Mouse (Mus musculus) left cerebral cortex, adult 11 months (tissue): ENCODE measurements around the gene Il10rb.

Experiments used
- DNase-seq: peaks from one replicate; pipeline ENCODE4 v3.0.0; 2022; ENCODE audit warnings: low spot score

Il10rb gene

DNA sequence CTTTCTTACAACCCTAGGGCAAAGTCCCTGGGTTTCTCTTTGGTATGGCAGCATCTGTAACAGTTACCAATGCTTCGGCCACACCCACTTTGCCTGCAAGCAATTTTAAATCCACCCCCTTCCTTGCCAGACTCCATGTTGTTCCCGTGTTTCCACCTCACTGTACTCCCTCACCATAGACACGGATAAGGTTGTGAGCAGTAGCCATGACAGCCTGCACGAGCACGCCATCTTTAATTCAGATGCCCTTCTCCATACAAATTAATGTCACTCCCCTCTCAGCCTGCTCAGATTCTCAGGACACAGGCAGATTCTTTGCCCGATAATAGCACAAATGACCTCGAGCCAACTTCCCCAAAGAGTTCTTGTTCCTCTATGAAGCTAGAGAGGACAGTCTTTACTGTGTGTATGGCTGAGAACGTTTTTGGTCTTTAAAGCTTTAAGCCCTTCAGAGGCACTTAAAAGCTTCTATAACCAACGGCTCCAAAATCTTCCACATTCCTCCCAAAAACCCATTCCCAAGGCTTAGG, 23.6 kb upstream of the Il10rb start:
- DNase-seq: no peak

DNA sequence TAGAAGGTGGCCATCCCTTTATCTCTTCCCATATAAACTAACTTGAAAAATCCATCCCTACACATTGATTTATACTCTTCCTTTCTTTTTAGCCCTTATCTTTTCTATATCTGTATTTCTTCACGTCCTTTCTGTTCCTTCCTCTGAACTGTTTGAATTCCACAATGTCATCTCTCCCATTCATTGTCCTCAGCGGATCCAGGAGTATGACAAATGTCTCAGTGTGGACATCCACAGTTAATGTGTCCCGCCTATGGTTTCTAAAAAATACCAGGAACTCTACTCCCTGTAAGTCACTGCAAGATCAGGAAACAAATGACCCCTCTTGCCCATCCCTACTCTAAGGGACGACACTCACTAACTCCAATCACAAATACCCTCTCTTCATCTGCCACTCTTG, 21.7 kb upstream of the Il10rb start:
- no peak for DNase-seq

DNA sequence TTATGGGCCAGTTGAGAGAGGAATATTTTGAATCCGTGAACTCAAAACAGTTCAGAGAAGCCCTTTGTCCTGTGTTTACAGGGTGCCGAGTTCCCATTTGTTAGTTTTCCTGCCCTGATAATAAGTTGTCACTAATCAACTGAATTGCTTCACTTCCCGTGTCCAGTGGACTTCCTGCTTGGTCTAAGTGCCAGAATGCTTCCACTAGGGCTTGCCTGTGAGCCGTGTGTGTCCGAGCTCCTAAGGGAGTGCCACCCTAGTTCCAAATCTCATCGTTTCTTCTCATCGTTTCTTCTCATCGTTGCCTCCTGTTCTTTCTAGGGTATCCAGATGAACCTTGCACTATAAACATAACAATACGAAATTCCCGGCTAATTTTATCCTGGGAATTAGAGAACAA, 20.3 kb upstream of the Il10rb start:
- DNase-seq: no peak

DNA sequence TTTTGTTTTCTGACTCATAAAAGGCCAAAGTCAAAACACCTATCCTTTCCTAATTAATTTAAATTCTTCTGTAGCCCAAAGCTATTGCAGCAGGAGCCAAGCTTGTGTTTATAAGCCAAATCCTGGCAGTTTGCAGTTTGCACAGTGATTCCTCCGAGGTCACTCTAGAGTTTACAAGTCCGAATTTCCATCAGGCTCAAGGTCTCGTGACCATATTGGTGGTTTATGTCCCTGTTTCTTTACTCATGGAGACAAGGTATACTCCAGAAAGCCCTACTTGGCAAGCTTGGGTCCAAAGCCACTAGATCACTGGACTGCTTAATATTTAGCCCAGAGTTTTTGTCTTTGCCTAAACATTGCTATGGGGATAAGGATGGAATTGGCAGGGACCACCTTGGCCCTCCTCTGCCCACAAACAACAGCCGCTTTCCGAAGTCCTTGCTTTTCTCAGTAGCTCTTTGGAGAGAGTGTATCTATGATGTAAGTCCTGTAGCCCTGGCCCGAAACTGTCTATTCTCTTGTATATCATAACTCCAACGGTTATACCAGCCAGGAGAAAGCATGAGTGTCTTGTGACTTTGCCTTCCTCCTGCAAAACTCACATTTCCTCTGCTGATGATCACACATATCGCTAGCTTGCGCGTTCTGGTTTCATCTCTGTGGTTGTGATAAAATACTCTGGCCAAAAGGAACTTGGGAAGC, 19.4 kb upstream of the Il10rb start:
- DNase-seq: no peak

DNA sequence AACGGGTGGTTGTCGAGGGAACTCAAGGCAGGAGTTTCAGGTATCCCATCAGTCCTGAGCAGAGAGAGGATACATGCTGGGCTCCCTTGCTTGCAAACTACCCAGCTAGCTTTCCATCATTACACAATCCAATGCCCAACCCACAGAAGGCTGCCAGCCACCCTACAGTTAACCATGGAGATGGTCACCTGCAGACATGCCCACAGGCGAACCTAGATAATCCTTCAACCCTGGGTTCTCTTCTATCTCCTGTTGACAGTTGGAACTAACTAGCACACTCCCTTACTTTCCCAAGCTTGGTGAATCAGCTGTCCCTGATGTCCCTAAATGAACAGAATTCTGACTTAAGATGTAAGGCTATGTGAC, 18.9 kb upstream of the Il10rb start:
- DNase-seq: no peak

DNA sequence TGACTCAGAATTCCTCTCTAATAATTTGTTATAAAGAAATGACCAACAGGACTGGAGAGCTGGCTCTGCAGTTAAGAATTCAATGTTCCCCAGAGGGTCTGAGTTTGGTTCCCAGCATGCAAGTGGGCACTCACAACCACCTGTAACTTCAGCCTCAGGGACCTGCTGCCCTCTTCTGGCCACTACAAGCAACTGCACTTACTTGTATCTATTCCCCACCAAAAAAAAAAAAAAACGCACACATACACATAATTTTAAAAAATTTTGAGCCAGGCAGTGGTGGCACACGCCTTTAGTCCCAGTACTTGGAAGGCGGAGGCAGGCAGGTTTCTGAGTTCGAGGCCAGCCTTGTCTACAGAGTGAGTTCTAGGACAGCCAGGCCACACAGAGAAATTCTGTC, 15.9 kb upstream of the Il10rb start:
- no peak for DNase-seq

DNA sequence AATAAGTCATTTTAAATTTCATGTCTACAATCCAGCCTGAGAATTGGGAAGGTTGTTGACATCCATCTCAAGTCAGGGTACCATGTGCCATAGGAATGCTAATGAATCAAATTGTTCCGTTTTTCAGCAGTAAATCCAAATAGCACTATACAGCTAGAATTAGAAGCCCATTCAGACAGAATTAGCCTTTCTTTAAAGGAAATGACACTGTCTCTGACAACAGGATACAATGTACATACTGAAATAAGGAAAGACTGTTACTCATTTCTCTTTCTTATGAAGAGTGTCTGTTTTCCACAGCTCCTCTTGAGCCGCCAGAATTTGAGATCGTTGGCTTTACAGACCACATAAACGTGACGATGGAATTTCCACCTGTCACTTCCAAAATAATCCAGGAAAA, 14.5 kb upstream of the Il10rb start, which contains the start of gene Gm21970:
Gm21970 (plus strand) TSS at position 301 of the 400 bp plus-strand sequence.
- no peak for DNase-seq

DNA sequence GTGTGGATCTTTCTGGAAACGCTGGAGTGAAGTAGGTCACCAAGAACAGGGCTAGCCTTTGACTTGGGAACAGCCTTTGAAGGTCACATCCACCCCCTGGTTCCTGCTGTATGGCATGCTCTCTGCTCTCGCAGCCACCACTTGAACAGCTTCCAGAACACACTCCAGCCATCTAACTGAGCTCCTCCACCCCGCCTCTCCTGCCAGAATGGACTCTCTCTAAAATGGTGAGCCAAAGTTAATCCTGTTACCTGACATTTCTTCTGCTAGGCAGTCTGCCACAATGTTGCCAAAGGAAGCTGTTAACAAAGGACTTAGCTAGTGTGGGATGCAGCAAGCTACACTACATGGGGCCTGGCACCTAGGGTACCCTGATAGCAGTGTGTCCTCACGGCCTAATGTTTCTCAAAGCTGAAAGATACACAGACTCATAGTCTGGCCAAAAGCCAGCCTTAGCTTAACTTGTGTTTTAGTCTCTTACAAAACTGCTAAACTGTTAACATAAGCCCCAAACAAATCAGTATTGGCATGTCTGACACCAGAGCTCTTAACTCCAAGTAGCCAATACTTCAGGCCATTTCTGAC, 11.0 kb upstream of the Il10rb start:
- no peak for DNase-seq

DNA sequence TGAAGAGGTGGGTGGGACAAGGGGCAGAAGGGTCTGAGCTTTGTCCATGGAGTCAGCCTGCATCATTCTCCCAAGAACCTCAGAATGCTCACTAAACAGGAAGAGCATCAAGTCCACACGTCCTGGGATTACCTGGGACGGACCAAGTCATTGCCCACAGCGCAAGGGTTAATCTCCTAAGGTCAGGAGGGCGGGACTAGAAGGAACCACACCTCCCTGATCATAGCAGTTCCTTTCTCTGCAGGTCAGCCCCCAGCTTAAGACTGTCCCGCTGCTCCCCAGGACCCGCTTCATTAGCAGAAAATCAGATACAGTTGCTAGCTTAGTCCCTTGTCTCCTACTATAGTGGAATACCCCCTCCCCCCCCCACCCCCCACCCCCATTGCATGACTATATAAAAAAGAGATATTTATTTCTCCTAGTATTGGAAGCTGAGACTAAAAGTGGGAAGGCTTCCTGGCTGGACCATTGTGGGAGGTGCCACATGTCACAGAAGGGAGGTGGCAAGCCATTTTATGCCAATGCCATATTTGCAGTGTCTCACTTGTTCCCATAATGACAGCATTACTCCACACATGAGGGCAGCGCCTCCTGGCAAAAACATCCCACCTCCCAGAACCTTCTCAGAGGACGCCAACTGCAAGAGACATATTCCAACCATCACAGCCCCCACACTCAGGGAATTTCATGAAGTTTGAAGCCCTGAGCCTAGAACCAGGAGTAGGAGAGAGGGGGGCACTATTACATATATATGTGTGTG, 10.2 kb upstream of the Il10rb start:
- DNase-seq: no peak

DNA sequence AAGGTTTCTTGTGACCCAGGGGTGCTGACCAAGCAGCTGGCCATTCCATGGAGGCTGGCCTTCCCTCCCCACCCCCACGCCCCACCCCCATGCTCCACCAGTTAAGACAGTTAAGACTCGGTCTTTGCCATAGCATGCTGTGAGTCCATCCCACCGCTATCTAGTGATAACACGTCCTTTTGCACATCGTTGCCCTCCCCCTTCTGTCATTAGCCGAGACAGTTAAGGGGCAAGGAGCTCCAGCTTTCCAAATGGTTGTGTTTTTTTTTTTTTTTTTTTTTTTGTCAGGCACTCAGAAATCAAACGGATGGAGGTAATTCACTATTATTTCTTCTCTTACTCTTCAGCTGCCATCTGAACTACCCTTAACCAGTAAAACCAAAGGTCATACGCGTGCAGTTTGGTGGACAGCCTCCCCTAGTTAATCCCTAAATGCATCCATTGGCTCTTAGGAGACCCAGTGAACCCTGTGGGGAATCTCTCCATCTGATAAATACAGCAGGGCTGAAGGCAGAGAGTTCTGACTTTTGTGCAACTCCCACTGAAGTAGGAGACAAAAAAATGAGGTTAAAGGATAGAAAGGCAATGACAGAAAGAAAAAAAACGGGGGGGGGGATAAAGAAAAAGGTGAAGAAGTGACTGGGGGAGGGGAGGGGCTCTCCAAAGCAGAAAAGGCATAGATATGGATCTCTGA, 9.0 kb upstream of the Il10rb start:
- no peak for DNase-seq

DNA sequence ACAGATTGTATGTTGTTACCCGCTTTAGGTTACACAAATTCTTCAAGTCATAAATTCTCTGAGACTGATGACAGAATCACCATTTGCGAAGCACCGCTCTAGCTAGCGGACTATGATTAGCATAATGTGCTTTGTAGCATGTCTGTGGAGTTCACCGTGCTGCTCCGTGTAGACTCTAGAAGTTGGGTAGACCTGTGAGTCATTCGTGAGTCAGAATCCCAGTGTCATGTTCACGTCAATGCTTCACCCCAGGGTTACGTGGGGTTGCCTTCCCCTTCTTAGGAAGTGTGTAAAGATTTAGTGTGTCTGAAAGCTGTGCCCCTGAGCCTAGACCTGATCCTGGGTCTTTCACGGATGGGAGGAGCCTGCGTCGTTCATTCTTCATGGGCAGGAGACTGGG, 7.9 kb upstream of the Il10rb start:
- DNase-seq: no peak

DNA sequence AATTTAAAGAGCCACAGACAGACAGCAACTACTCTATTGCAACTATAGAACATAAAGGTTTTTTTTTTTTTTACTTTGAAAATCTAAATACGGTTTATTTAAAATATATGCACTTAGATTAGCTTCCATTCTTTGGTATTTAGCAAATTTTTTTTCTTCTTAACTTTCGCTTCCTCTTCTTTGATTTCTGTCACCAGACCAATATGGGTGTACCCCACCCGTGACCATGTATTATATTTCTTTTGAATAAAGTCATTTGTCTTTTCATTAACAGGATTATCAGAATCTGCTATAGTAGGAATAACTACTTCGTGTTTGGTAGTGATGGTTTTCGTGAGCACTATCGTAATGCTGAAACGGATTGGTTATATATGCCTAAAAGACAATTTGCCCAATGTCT, 7.0 kb upstream of the Il10rb start:
- DNase-seq: no peak

DNA sequence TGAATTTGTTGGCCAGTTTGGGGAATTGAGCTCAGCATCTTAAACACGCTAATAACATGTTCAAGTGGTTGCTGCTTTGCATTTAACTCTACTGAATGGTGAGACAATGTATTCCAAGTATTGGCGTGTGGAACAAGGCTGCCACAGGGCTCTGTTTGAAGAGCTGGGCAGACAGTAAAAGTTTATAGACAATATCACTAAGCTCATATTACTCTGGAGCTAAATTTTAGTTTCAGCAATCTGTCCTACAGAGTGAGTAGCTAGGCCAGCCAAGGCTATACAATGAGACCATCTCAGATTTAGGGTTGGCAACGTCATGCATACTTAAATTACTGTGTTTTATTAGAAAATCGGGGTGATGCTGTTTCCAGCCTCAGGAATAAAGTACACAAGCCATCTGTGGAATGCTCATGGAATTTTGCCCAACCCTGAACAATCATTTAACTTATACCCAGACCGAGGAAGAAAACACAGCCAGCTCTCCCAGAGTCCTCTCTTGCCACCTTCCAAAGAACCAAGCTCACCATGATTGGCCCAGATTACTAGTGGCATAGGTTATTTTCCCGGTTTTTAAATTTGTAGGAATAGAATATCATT, 4.3 kb upstream of the Il10rb start:
- no peak for DNase-seq

DNA sequence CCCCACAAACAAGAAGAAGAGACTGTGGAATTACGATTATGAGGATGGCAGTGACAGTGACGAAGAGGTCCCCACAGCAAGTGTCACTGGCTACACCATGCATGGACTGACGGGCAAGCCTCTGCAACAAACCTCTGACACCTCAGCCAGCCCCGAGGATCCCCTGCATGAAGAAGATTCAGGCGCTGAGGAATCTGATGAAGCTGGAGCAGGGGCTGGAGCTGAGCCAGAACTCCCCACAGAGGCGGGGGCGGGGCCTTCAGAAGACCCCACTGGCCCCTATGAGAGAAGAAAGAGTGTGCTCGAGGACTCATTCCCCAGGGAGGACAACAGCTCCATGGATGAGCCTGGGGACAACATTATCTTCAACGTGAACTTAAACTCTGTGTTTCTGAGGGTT, 2.2 kb upstream of the Il10rb start:
- DNase-seq: no peak

DNA sequence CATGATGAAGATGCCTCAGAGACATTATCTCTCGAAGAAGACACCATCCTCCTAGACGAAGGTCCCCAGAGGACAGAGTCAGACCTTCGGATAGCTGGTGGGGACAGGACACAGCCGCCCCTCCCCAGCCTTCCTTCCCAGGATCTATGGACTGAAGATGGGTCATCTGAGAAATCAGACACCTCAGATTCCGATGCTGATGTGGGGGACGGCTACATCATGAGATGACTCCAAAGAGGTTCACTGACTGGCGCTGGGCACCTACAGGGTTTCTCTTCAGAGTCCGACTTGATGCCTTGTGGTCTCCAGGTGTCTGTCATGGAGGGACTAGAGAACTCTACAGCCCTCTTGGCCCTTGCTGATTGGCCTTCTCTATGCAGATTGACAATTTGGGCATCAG, 1.8 kb upstream of the Il10rb start:
- DNase-seq: no peak

DNA sequence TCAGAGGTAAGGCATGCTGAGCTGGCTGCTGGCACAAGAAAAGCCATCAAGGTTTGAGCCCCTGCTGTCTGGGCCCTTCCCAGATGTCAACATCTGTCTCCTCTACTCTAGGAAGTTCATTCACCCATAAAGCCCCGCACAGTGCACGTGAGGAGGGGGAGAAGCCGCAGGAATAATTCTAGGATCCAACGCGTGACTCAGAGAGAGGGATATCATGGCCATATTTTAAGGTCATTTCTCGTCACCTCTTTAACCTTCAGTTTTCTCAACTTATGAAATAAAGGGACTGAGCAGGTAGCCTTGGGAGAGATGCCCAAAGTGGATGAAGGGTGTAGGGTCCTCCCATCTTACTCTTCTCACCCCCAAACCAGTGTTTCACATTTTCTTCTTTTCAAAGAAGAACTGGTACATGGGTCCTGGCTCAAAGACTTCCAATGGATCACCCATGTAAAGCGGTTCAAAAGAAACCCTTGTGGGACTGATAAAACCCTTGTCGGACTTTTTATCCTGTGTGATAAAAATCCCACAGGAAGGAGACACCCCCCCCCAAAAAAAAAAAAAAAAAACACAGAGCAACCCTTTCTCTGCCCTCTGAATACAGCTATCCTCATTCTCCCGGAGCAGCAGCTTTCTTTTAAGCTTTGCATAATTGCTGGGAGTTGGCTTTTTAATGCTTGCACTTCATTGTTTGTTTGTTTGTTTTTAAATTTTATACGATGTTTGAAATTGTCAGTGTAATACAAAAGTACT, 961 bp upstream of the Il10rb start:
- DNase-seq: no peak

DNA sequence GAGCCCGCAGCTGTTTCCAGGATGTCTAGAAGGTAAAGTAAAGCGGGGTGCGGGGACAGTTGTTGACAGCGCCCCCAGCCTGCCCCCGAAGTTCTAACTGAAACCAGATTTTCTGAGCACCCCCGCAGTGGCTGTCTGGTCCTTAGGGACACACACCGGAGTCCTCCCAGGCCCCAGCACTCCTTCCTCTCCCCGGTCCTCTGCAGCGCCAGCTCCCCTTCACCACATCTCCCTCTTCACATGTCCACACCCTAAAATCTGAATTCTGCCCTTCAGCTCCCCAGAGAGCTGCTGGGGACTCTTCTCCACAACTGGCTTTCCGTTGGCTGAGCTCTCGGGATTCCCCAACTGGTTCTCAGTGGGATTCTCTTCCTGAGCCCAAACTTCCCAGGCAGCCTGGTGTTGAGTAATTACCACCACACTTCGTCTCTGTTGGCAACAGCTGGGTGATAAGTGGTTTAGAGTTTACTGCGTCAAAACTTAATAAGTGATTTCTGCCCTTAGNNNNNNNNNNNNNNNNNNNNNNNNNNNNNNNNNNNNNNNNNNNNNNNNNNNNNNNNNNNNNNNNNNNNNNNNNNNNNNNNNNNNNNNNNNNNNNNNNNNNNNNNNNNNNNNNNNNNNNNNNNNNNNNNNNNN, 739 bp downstream of the Il10rb start:
- no peak for DNase-seq

DNA sequence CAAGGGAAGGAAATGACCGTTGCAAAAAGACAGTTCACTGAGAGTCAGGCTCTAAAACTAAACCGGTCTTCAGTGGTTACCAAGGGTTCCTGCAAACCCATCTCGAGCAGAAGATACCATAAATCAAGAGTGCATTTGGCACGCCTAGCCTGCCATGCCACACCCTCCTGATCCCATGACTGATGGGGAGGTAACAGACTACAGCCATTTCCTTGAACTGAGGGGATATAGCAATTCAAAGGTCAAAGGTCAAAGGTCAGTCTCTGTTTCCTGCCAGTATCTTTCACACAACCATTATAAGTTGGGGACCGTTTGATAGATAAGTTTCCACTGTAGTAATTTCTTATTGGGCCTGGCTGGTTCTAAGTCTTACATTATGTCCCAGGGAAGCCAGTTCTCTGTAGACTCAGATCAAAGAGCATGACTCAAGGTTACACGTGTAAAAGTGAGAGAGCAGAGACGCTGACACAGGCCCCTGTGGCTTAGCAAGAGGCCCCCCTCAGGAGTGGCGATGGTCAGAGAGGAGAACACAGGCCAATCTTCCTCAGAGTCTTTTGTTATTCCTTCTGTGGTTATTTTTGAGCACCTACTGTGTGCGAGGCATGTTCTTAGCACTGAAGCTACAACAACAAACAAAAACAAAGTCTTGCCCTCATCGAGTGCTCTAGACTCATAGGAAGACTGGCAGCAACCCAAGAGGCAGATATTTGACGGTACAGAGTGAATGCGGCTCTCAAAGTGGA, 7.3 kb downstream of the Il10rb start:
- no peak for DNase-seq

DNA sequence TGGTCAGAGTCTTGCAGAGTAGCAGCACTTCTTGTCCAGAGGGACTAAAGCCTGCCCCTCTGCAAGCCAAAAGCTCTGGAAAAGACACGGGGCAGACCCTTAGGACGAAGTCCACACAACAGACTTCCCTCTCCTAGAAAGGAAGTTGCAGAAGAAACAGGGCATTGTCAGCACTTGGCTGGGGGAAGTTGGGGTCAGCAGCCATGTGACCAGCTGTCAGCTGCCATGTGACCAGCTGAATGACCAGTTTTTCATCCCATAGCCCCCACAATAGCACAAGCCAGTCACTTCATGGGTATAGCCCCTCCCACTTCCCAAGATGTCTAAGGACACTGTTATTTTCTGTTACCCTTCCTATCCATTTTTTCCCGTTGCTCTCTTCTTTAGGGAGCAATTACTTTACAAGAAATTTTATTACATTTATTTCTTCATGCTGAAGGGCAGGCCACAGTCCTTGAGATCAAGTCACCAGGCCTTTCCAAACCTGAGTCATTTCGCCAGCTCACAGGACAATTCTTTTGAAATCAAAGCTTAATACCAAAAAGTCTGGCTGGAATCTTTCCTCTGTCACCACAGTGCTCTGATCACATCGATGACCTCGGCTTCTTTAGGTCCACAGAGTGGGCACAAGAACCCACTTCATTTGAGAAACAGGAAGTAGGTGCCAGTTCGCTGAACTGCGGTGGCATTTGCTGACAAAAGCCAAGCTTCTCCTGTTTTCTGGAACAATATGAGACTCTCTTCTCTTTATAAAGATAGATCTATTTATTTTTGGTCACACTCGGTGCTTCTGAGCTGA, 9.6 kb downstream of the Il10rb start:
- DNase-seq: no peak
